Mouse (Mus musculus): ENCODE data around the gene Tdp2. TPM values are rescaled to one million over a fixed set of nuclear protein-coding genes. Genes with fewer than 3 reads are reported as not detected.

Gene Tdp2
- 79.6 and 80.9 TPM in 2 replicates for polyA plus RNA-seq (2014; fragmentation: Nextera tagmentation; extraction: Ambion mirVana)

GRCm38 (mm10) chr13:24831353-24832130 lies at the start of gene Tdp2, which contains the start of gene Acot13:
Tdp2 (plus strand) TSS chr13:24831679.
Acot13 (minus strand) TSS chr13:24831540.
- peak within 1 kb of the TSS; percentile 80 for H3K27ac ChIP-seq (ENCODE audit: low read depth, low read length)
- peak; percentile 100 for DNase-seq (ENCODE audit: low spot score, missing footprints)
- H3K9me3 ChIP-seq (ENCODE audit: control insufficient read depth, low read length): no peaks in the 10 kb centered on the region
- H3K36me3 ChIP-seq (ENCODE audit: control insufficient read depth, insufficient read depth, low read length): no peaks in the 10 kb centered on the region; the same call in 1 of the 2 replicates
- peak within 1 kb of the TSS; percentile 90 for H3K9ac ChIP-seq (ENCODE audit: low read length)
- ATAC-seq (ENCODE audit: low FRiP score): peak; percentile 97
- H3K4me3 ChIP-seq (ENCODE audit: low read depth, low read length): peak within 1 kb of the TSS; percentile 85
- H3K4me2 ChIP-seq: peak within 1 kb of the TSS; percentile 61
- under 1% methylated on average over 80 of the region's 90 CpGs for WGBS
- peaks cover 21% of the 10 kb centered on the region for H3K4me1 ChIP-seq (ENCODE audit: control insufficient read depth, insufficient read depth, low read length)
- no peaks in the 10 kb centered on the region for H3K27me3 ChIP-seq (ENCODE audit: control insufficient read depth, insufficient read depth, low read length)

DNA sequence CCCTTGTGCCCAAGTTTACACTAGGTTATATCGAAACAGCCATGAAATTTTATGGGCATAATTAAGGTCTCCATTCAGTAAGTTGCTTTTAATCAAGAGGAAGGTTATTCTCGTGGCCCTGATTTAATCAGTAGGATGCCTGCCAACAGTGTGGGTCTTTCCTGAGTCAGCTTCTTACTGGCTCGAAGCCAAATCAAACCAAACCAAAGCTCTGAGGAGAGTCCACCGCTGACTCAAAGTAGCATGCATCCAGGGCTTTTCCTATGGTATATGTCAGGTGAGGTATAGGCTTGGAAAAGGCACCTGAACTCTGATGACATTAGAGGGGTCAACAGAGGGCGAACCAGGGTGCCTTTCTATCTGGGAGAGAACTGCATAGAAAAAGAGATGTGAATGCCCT lies 49.6 kb upstream of the Tdp2 start:
- H3K27me3 ChIP-seq (ENCODE audit: control insufficient read depth, insufficient read depth, low read length): no peaks in the 10 kb centered on the region
- H3K9me3 ChIP-seq (ENCODE audit: control insufficient read depth, low read length): no peaks in the 10 kb centered on the region
- DNase-seq (ENCODE audit: low spot score, missing footprints): no peak

DNA sequence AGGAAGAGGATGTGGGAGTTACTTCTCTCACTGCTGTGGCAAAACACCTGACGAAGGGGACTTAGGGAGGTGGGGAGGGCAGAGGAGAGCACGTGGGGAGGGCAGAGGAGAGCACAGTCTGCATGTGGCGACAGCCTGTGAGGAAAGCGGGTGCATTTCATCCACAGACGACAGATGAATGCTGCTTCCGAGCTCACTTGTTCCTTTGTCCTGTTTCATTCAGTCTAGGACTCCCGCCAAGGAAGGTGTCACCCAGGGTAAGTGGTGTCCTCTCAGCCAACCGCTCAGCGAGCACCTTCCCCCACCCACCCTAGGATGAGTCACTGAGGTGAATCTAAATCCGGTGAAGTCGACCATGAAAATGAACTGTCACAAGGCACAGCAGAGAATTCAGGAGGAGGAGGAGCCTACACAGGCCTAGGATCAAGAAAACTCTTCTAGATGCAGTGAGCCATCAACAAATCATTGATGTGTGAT lies 45.4 kb upstream of the Tdp2 start:
- Histone ChIP-seq H3K9me3 (ENCODE audit: control insufficient read depth, low read length) (no peaks in the 10 kb centered on the region), H3K9ac (ENCODE audit: low read length) (no peak overlapping the region), H3K27ac (ENCODE audit: low read depth, low read length) (no peak overlapping the region), H3K4me1 (ENCODE audit: control insufficient read depth, insufficient read depth, low read length) (no peaks in the 10 kb centered on the region), H3K4me2 (no peak overlapping the region), H3K36me3 (ENCODE audit: control insufficient read depth, insufficient read depth, low read length) (no peaks in the 10 kb centered on the region), H3K27me3 (ENCODE audit: control insufficient read depth, insufficient read depth, low read length) (no peaks in the 10 kb centered on the region), H3K4me3 (ENCODE audit: low read depth, low read length) (no peak overlapping the region)
- no peak for ATAC-seq (ENCODE audit: low FRiP score)
- DNase-seq (ENCODE audit: low spot score, missing footprints): no peak
- 40% methylated on average over 11 of the region's 11 CpGs for WGBS

More for the DNA sequence above, 49.6 kb upstream of the Tdp2 start:
- Histone ChIP-seq H3K4me1 (ENCODE audit: control insufficient read depth, insufficient read depth, low read length) (no peaks in the 10 kb centered on the region), H3K4me2 (no peak overlapping the region), H3K9ac (ENCODE audit: low read length) (no peak overlapping the region), H3K4me3 (ENCODE audit: low read depth, low read length) (no peak overlapping the region), H3K36me3 (ENCODE audit: control insufficient read depth, insufficient read depth, low read length) (no peaks in the 10 kb centered on the region), H3K27ac (ENCODE audit: low read depth, low read length) (no peak overlapping the region)
- ATAC-seq (ENCODE audit: low FRiP score): no peak
- 86% methylated on average over 5 of the region's 5 CpGs for WGBS

GRCm38 (mm10) chr13:24787477-24787876 lies 44.0 kb upstream of the Tdp2 start:
- H3K27ac ChIP-seq (ENCODE audit: low read depth, low read length): no peak overlapping the region
- H3K4me1 ChIP-seq (ENCODE audit: control insufficient read depth, insufficient read depth, low read length): no peaks in the 10 kb centered on the region
- H3K9ac ChIP-seq (ENCODE audit: low read length): no peak overlapping the region
- ATAC-seq (ENCODE audit: low FRiP score) (no peak), DNase-seq (ENCODE audit: low spot score, missing footprints) (no peak)
- 92% methylated on average over 5 of the region's 5 CpGs for WGBS
- H3K36me3 ChIP-seq (ENCODE audit: control insufficient read depth, insufficient read depth, low read length): no peaks in the 10 kb centered on the region
- H3K4me2 ChIP-seq: no peak overlapping the region
- H3K4me3 ChIP-seq (ENCODE audit: low read depth, low read length): no peak overlapping the region
- H3K27me3 ChIP-seq (ENCODE audit: control insufficient read depth, insufficient read depth, low read length): no peaks in the 10 kb centered on the region
- no peaks in the 10 kb centered on the region for H3K9me3 ChIP-seq (ENCODE audit: control insufficient read depth, low read length)

DNA sequence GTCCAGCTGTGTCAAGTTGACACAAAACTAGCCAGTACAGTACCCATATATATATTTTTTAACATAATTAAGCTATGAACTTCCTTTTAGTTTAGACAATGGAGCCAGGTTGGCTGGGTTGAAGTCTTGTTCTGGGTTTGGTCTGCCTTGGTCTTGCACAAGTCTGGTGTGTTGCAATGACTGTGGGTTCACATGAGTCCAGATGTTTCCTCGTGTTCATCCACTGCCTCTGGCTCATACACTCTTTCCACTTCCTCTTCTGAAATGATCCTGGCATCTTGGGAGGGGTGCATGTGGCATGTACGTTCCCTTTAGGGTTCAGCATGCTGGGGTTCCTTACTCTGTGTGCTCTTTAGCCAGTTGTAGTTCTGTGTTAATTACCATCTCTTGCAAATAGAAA lies 40.1 kb upstream of the Tdp2 start:
- no peaks in the 10 kb centered on the region for H3K27me3 ChIP-seq (ENCODE audit: control insufficient read depth, insufficient read depth, low read length)
- H3K27ac ChIP-seq (ENCODE audit: low read depth, low read length): no peak overlapping the region
- no peak for ATAC-seq (ENCODE audit: low FRiP score)
- WGBS: 76% methylated on average over 2 of the region's 2 CpGs
- H3K9me3 ChIP-seq (ENCODE audit: control insufficient read depth, low read length): no peaks in the 10 kb centered on the region
- no peak overlapping the region for H3K9ac ChIP-seq (ENCODE audit: low read length)
- no peak overlapping the region for H3K4me2 ChIP-seq
- no peaks in the 10 kb centered on the region for H3K36me3 ChIP-seq (ENCODE audit: control insufficient read depth, insufficient read depth, low read length)
- no peak overlapping the region for H3K4me3 ChIP-seq (ENCODE audit: low read depth, low read length)
- H3K4me1 ChIP-seq (ENCODE audit: control insufficient read depth, insufficient read depth, low read length): no peaks in the 10 kb centered on the region
- no peak for DNase-seq (ENCODE audit: low spot score, missing footprints)

GRCm38 (mm10) chr13:24792411-24793045 lies 39.0 kb upstream of the Tdp2 start:
- Histone ChIP-seq H3K4me2 (no peak overlapping the region), H3K36me3 (ENCODE audit: control insufficient read depth, insufficient read depth, low read length) (no peaks in the 10 kb centered on the region), H3K27ac (ENCODE audit: low read depth, low read length) (no peak overlapping the region), H3K4me3 (ENCODE audit: low read depth, low read length) (no peak overlapping the region), H3K27me3 (ENCODE audit: control insufficient read depth, insufficient read depth, low read length) (no peaks in the 10 kb centered on the region), H3K4me1 (ENCODE audit: control insufficient read depth, insufficient read depth, low read length) (no peaks in the 10 kb centered on the region), H3K9ac (ENCODE audit: low read length) (no peak overlapping the region), H3K9me3 (ENCODE audit: control insufficient read depth, low read length) (no peaks in the 10 kb centered on the region)
- WGBS: 84% methylated on average over 9 of the region's 9 CpGs
- DNase-seq (ENCODE audit: low spot score, missing footprints): no peak
- no peak for ATAC-seq (ENCODE audit: low FRiP score)

GRCm38 (mm10) chr13:24798686-24799085 lies 32.8 kb upstream of the Tdp2 start:
- no peak for ATAC-seq (ENCODE audit: low FRiP score)
- no peaks in the 10 kb centered on the region for H3K27me3 ChIP-seq (ENCODE audit: control insufficient read depth, insufficient read depth, low read length)
- H3K9me3 ChIP-seq (ENCODE audit: control insufficient read depth, low read length): no peaks in the 10 kb centered on the region
- H3K36me3 ChIP-seq (ENCODE audit: control insufficient read depth, insufficient read depth, low read length): no peaks in the 10 kb centered on the region
- H3K9ac ChIP-seq (ENCODE audit: low read length): no peak overlapping the region
- no peak overlapping the region for H3K4me3 ChIP-seq (ENCODE audit: low read depth, low read length)
- H3K4me1 ChIP-seq (ENCODE audit: control insufficient read depth, insufficient read depth, low read length): peaks cover 7% of the 10 kb centered on the region
- H3K27ac ChIP-seq (ENCODE audit: low read depth, low read length): no peak overlapping the region
- WGBS: 99% methylated on average over 4 of the region's 4 CpGs
- H3K4me2 ChIP-seq: no peak overlapping the region
- DNase-seq (ENCODE audit: low spot score, missing footprints): peak; percentile 69

GRCm38 (mm10) chr13:24799378-24799777 lies 32.1 kb upstream of the Tdp2 start:
- no peaks in the 10 kb centered on the region for H3K27me3 ChIP-seq (ENCODE audit: control insufficient read depth, insufficient read depth, low read length)
- H3K9me3 ChIP-seq (ENCODE audit: control insufficient read depth, low read length): no peaks in the 10 kb centered on the region
- no peak for DNase-seq (ENCODE audit: low spot score, missing footprints)
- no peak overlapping the region for H3K27ac ChIP-seq (ENCODE audit: low read depth, low read length)
- no peak overlapping the region; the same call in 1 of the 2 replicates for H3K4me3 ChIP-seq (ENCODE audit: low read depth, low read length)
- peaks cover 12% of the 10 kb centered on the region for H3K4me1 ChIP-seq (ENCODE audit: control insufficient read depth, insufficient read depth, low read length)
- H3K4me2 ChIP-seq: peak overlapping the region; percentile 67; the same call in 1 of the 2 replicates
- peak overlapping the region; percentile 31; the same call in 1 of the 2 replicates for H3K9ac ChIP-seq (ENCODE audit: low read length)
- no peaks in the 10 kb centered on the region for H3K36me3 ChIP-seq (ENCODE audit: control insufficient read depth, insufficient read depth, low read length)
- ATAC-seq (ENCODE audit: low FRiP score): no peak
- 78% methylated on average over 5 of the region's 5 CpGs for WGBS
